Mouse (Mus musculus) lung, embryonic 15.5 days (tissue): ENCODE results near the gene Prtg. TPM values are rescaled to one million over a fixed set of nuclear protein-coding genes. Genes with fewer than 3 reads are reported as not detected.

ENCODE experiments used
- ATAC-seq: fragments of 200-750 bp; cut with Nextera tagmentation; 2 replicates; pipeline ENCODE4 v1.8.0; 2017; ENCODE audit warnings: moderate number of reproducible peaks, borderline replicate concordance; ENCODE audit not compliant: low FRiP score, low TSS enrichment; ENCODE audit errors: extremely low read depth
- H3K27ac ChIP-seq: fragments of 300-500 bp; sonication (generic); 2 replicates; pipeline ENCODE4 v1.5.1; 2015; ENCODE audit warnings: moderate library complexity, mild to moderate bottlenecking, inconsistent platforms
- H3K27me3 ChIP-seq: fragments of 300-500 bp; sonication (generic); 2 replicates; pipeline ENCODE4 v1.6.1; 2015; ENCODE audit warnings: inconsistent platforms
- H3K36me3 ChIP-seq: fragments of 300-500 bp; sonication (generic); 2 replicates; pipeline ENCODE4 v1.6.1; 2015; ENCODE audit warnings: inconsistent platforms
- H3K4me1 ChIP-seq: fragments of 300-500 bp; sonication (generic); 2 replicates; pipeline ENCODE4 v1.6.1; 2015; ENCODE audit warnings: inconsistent platforms
- H3K4me2 ChIP-seq: fragments of 300-500 bp; sonication (generic); 2 replicates; pipeline ENCODE4 v1.6.1; 2015; ENCODE audit warnings: inconsistent platforms, mild to moderate bottlenecking, moderate library complexity
- H3K4me3 ChIP-seq: fragments of 300-500 bp; sonication (generic); 2 replicates; pipeline ENCODE4 v1.5.1; 2015; ENCODE audit warnings: mild to moderate bottlenecking, inconsistent platforms
- H3K9ac ChIP-seq: fragments of 300-500 bp; sonication (generic); 2 replicates; pipeline ENCODE4 v1.6.1; 2015; ENCODE audit warnings: inconsistent platforms
- H3K9me3 ChIP-seq: fragments of 300-500 bp; sonication (generic); 2 replicates; pipeline ENCODE4 v1.6.1; 2016; ENCODE audit warnings: inconsistent platforms
- WGBS: fragments of 180-500 bp; shearing (Covaris S2); methylation state at CpG from one replicate; pipeline ENCODE4 v1.1.7; 2015; 5-methylcytosine and 5-hydroxymethylcytosine counted together
- polyA plus RNA-seq: library from polyadenylated mRNA; unstranded; fragments of >200 nt; fragmentation: Nextera tagmentation; extraction: Ambion mirVana; gene quantifications from 2 replicates; pipeline ENCODE4 v1.2.1, GENCODE M21; 2015

Gene Prtg
- polyA plus RNA-seq, 1 experiment from 2014 or later, result 0.50 TPM

DNA sequence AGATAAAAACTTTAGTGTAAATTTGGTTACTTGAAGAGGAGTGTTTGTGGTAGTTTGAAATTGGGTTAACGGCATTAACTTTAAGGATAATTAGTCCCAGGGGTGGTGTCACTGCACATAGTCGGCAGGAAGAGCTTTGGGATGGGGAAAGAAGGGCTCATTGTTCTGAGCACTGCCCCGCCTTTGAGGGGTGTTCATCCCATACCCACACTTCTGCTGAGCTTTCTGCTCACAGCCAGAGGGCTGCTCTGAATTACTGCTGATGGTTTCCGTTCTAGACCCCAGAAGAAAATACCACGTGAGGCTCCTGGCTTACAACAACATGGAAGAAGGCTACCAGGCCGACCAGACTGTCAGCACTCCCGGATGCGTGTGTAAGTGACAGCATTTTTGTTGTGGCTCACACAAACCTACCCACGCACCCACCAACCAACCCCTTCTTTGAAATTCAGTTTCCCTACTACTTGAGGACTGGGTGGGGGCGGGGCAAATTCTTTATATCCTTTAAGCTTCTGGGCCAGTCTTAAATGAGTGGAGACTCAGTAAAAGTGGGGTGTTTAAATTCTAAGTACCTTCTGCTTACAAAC is 83.9 kb downstream of the Prtg start:
- Histone ChIP-seq H3K4me1 (no peaks in the 10 kb centered on the region), H3K27ac (no peak overlapping the region), H3K4me3 (no peak overlapping the region), H3K4me2 (no peak overlapping the region), H3K27me3 (no peaks in the 10 kb centered on the region), H3K36me3 (no peaks in the 10 kb centered on the region), H3K9me3 (no peaks in the 10 kb centered on the region), H3K9ac (no peak overlapping the region)
- no peak for ATAC-seq
- WGBS, result 77% methylated on average over 10 of the region's 10 CpGs

DNA sequence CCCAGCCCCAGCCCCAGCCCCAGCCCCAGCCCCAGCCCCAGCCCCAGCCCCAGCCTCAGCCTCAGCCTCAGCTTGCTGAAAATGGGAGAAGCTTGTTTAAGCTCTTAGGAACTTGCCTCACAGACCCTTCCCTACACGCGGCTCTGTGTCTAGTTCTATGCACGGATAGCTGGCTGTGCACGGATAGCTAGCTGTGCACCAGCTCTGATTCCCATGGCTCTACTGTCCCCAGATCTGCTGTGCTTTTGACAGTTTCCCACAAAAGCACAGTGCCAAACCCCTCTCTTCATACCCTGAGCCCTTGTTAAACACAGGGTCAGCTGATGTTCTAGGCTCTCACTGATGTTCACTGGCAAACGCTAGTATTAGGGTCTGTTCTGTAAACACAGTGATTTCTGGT is 86.1 kb downstream of the Prtg start:
- 92% methylated on average over 5 of the region's 5 CpGs for WGBS
- Histone ChIP-seq H3K27me3 (no peaks in the 10 kb centered on the region), H3K36me3 (no peaks in the 10 kb centered on the region), H3K4me3 (no peak overlapping the region), H3K9me3 (no peaks in the 10 kb centered on the region), H3K9ac (no peak overlapping the region), H3K4me1 (no peaks in the 10 kb centered on the region), H3K4me2 (no peak overlapping the region), H3K27ac (no peak overlapping the region)
- no peak for ATAC-seq

DNA sequence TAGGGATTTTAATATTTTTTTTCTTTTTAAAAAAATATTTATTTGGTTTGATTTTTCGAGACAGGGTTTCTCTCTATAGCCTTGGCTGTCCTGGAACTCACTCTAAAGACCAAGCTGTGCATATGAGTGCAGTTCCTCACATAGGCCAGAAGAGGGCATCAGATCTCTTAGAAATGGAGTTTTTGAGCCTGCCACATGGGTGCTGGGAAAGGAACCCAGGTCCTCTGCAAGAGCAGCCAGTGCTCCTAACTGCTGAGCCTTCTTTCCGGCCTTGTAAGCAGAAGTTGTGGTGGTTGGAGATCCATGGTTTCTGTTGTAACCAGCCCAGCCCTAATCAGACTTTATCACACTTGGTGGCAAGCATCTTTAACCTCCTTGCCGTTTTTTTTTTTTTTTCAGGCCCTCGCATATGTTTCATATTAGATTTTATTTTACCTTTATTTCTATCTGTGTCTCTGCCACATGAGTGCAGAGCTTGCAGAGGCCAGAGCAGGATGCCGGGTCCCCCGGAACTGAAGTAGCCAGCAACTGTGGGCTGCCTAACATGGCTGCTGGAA is 88.2 kb downstream of the Prtg start:
- ATAC-seq, result no peak
- no peak overlapping the region for H3K4me3 ChIP-seq
- no peaks in the 10 kb centered on the region for H3K4me1 ChIP-seq
- no peak overlapping the region for H3K4me2 ChIP-seq
- no peak overlapping the region for H3K9ac ChIP-seq
- no peaks in the 10 kb centered on the region for H3K36me3 ChIP-seq
- no peaks in the 10 kb centered on the region for H3K27me3 ChIP-seq
- no peak overlapping the region for H3K27ac ChIP-seq
- H3K9me3 ChIP-seq, result no peaks in the 10 kb centered on the region
- 94% methylated on average over 6 of the region's 6 CpGs for WGBS

DNA sequence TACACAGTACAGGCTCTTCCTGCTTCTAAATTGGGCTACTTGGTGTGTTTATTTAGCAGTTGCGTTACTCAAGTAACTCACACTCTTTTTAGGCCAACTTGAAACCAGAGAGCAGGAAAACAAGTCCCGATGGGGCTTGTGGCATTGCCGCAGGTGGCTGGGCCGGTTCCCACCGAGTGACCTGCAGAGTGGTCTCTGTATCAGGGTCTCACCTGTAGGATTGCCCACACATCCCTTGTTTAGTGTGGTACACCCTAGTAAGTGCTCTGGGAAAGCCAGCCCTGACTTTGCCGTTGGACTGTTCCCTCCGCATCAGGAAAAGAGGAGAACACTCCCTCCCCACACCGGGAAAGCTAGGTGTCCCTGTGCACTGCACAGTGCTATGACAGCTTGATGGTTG is 95.4 kb downstream of the Prtg start:
- H3K4me2 ChIP-seq, result no peak overlapping the region
- no peak overlapping the region for H3K27ac ChIP-seq
- H3K9me3 ChIP-seq, result no peaks in the 10 kb centered on the region
- no peak for ATAC-seq
- no peak overlapping the region for H3K4me3 ChIP-seq
- H3K36me3 ChIP-seq, result no peaks in the 10 kb centered on the region
- H3K4me1 ChIP-seq, result no peaks in the 10 kb centered on the region
- WGBS, result 71% methylated on average over 8 of the region's 8 CpGs
- no peak overlapping the region for H3K9ac ChIP-seq
- no peaks in the 10 kb centered on the region for H3K27me3 ChIP-seq

DNA sequence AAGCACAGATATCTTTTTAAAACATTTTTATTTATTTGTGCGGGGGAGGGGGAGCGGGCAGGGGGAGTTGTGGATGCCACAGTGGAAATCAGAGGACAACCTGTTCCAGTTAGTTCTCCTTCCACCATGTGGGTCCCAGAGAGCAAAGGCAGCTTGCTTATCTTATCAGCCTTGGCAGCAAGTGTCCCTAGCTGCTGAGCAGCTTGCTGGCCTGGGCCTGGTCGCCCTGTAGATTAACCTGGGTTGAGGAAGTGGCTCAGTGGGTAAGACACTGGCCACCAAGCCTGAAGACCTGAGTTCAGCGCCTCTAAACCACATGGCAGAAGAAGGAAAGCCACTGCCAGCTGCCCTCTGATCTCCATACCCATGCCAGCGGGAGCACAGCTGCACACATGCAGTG is 95.9 kb downstream of the Prtg start:
- H3K9ac ChIP-seq, result no peak overlapping the region
- H3K36me3 ChIP-seq, result no peaks in the 10 kb centered on the region
- H3K4me2 ChIP-seq, result no peak overlapping the region
- no peak for ATAC-seq
- no peaks in the 10 kb centered on the region for H3K4me1 ChIP-seq
- H3K27me3 ChIP-seq, result no peaks in the 10 kb centered on the region
- WGBS, result 86% methylated on average over 5 of the region's 5 CpGs
- no peak overlapping the region for H3K27ac ChIP-seq
- H3K9me3 ChIP-seq, result no peaks in the 10 kb centered on the region
- no peak overlapping the region for H3K4me3 ChIP-seq

DNA sequence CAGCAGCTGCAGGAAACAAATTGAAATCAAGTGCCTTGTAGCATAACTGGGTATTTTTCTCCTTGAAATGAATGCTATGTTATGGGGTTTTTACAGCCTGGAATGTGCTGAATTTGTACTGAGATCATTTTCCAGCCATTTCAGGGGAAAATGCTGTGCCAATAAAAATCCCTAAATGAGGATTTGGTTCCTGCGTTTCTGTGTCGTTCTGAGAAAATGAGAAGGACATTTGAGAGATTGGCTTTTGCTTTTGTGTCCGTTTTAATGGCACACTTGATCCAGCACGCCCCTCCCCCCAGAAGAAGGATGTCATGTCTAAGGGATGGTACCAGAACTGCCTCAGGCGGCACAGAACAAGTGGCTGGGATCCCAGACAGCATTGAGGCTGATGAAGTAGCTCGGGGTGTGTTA is 100.0 kb downstream of the Prtg start:
- no peak overlapping the region for H3K9ac ChIP-seq
- no peaks in the 10 kb centered on the region for H3K9me3 ChIP-seq
- no peaks in the 10 kb centered on the region for H3K27me3 ChIP-seq
- H3K4me3 ChIP-seq, result no peak overlapping the region
- H3K36me3 ChIP-seq, result no peaks in the 10 kb centered on the region
- H3K4me1 ChIP-seq, result no peaks in the 10 kb centered on the region
- 70% methylated on average over 6 of the region's 6 CpGs for WGBS
- no peak overlapping the region for H3K4me2 ChIP-seq
- ATAC-seq, result no peak
- no peak overlapping the region for H3K27ac ChIP-seq

DNA sequence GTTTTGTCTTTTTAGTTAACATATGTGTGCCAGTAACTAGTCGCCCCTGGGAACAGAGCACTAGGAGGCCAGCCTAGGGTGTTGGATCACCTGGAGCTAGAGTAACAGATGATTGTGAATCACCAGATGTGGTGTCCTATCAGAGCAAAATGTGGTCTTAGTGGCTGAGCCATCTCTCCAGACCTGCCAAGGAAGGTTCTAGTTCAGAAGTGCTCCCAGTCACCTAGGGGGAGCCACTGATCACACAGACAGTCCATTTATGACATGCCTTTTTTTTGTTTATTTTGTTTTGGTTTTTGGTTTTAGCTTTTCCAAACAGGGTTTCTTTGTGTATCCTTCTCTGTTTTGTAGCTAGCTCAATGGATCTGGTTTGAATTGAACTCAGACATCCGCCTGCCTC is 104.7 kb downstream of the Prtg start:
- WGBS, result 94% methylated on average over 2 of the region's 2 CpGs
- no peak overlapping the region for H3K27ac ChIP-seq

DNA sequence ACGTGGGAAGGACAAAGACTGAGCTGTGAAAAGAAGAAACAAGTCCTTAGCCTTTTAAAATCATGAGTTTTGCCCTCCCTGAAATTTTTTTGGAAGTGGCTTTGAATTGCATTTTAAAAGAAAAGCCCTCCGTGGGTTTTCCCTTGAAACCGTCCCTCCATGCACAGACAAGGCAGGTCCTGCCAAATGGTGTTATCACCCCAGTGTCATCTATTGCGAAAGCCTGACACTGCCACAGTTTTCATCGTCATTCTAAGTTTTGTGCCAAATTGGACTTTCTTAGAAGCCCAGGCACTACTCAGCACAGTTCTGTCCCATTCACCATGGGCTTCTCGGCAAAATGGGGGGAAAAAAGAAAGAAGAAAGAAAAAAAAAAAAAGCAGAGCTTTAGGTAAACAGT is 106.9 kb downstream of the Prtg start:
- WGBS, result 31% methylated on average over 6 of the region's 6 CpGs
- H3K36me3 ChIP-seq, result no peaks in the 10 kb centered on the region
- H3K9ac ChIP-seq, result no peak overlapping the region
- H3K27me3 ChIP-seq, result no peaks in the 10 kb centered on the region
- H3K4me2 ChIP-seq, result peak overlapping the region; percentile 42
- no peak overlapping the region for H3K27ac ChIP-seq
- peaks cover 6% of the 10 kb centered on the region for H3K4me1 ChIP-seq
- ATAC-seq, result peak; percentile 49; the same call in 1 of the 2 replicates
- no peaks in the 10 kb centered on the region for H3K9me3 ChIP-seq
- peak overlapping the region; percentile 19 for H3K4me3 ChIP-seq

More for the DNA sequence above, 104.7 kb downstream of the Prtg start:
- Histone ChIP-seq H3K36me3 (no peaks in the 10 kb centered on the region), H3K9ac (no peak overlapping the region), H3K27me3 (no peaks in the 10 kb centered on the region), H3K9me3 (no peaks in the 10 kb centered on the region), H3K4me2 (no peak overlapping the region), H3K4me3 (no peak overlapping the region), H3K4me1 (peaks cover 6% of the 10 kb centered on the region)
- ATAC-seq, result no peak

DNA sequence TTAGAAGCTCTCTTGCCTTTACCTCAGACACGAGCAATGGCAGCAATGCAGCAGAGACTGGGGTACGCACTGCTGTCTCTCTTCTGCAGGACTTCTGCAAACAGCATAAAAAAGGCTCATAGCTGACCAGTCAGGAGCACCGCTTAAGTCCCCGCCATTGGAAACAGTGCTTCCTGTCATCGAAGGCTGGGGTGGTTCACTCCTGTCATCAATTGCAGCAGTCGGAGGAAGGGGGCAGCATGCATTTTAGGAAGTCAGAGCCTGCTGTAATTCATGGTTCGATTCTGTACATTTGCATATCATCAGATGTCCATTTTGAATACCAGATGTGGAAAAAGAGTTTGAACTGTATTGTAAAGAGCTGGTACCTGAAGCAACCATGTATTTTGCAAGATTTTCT is 109.1 kb downstream of the Prtg start:
- 60% methylated on average over 7 of the region's 7 CpGs for WGBS
- H3K9ac ChIP-seq, result no peak overlapping the region
- H3K4me1 ChIP-seq, result peaks cover 6% of the 10 kb centered on the region
- H3K27me3 ChIP-seq, result no peaks in the 10 kb centered on the region
- H3K9me3 ChIP-seq, result no peaks in the 10 kb centered on the region
- ATAC-seq, result no peak
- no peak overlapping the region for H3K27ac ChIP-seq
- H3K4me3 ChIP-seq, result no peak overlapping the region
- H3K36me3 ChIP-seq, result no peaks in the 10 kb centered on the region
- no peak overlapping the region for H3K4me2 ChIP-seq

DNA sequence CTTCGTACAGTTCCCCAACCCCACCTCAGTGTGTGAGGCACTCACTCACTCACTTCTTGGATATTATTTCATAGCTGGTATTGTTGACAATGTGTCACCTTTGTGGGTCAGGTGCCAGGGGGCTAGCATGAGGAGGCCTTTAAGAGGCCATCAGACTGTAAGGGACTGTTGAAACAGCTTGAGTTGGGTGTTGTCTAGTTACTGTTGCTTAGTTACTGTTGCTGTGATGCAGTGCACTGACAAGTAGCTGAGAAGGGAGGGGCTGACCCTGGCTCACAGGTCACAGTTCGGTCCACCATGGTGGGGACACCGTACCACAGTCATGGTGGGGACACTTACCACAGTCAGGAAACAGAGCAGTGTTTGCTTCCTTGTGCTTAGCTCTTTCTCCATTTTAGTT is 116.4 kb downstream of the Prtg start:
- no peak for ATAC-seq
- WGBS, result 81% methylated on average over 3 of the region's 3 CpGs
- peaks cover 15% of the 10 kb centered on the region for H3K4me1 ChIP-seq
- no peak overlapping the region for H3K27ac ChIP-seq
- H3K4me2 ChIP-seq, result no peak overlapping the region
- no peaks in the 10 kb centered on the region for H3K36me3 ChIP-seq
- H3K9ac ChIP-seq, result no peak overlapping the region
- no peak overlapping the region for H3K4me3 ChIP-seq
- 0 out of 2 replicates have a peak, but pooled peaks cover 4% of the 10 kb centered on the region for H3K27me3 ChIP-seq
- H3K9me3 ChIP-seq, result no peaks in the 10 kb centered on the region

DNA sequence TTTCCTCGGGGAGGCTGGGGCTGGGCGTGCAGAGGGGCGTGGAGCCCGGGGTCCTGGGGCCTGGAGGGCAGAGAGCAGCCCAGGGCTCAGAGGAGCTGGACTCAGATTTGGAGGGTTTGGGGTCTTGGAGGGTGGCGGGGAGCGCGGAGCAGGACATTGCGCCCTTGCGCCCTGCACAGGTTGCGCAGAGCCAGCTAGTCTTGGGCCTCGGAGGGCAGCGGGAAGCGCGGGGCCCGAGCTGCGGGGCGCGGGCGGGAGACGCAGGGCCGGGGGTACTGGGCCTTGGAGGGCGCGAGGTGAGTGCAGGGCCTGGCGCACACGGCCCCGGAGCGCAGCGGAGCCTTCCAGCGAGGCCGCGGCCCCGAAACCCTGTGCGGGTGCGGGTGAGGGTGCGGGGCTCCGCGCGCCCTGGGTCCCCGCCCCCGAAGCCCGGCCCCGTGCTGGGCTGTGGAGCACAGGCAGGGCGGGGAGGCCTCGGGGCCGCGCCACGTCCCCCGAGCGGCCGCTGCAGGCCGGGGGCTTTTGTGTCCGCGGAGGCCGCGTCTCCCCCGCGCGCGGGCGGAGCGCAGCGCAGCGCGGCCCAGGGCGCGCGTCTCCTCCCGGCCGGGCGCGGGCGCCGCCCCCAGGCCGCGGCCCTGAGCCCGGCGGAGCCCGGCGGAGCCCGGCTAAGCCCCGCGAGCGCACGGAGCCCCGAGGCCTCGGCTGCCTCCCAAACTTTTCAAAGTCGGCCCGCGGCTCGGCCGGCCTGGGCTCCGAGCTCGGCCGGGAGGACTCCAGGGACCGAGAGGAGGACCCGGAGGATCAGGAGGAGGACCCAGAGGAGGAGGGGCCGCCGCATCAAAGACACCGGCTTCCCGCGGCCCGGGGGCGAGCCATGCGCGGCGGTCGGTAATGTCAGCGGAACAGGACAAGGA is 118.6 kb downstream of the Prtg start, which contains the start of gene Pygo1:
TSS of gene Pygo1 (plus strand) at position 625 of the 914 bp plus-strand sequence.
- Histone ChIP-seq H3K4me2 (peak within 1 kb of the TSS; percentile 91), H3K9me3 (no peaks in the 10 kb centered on the region), H3K27ac (peak within 1 kb of the TSS; percentile 87), H3K36me3 (no peaks in the 10 kb centered on the region), H3K4me3 (peak within 1 kb of the TSS; percentile 85), H3K27me3 (0 out of 2 replicates have a peak, but pooled peaks cover 4% of the 10 kb centered on the region), H3K9ac (peak within 1 kb of the TSS; percentile 87), H3K4me1 (peaks cover 15% of the 10 kb centered on the region)
- peak; percentile 80 for ATAC-seq
- WGBS, result under 1% methylated on average over 97 of the region's 108 CpGs

DNA sequence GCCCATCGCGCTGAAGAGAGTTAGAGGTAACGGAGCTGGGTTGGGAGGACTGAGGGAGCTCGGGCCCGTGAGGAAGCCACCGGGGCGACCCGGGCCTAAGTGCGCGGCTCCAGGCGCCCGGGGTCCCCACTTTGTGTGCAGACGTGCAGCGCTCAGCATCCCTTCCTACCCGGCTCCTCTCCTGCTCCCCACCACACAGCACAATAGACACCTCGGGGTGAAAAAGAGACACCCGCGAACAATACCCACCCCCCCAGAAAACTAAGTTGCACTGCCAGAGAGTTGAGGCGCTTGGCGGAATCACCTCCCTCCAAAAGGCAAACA is 119.2 kb downstream of the Prtg start:
- H3K9me3 ChIP-seq, result no peaks in the 10 kb centered on the region
- H3K4me2 ChIP-seq, result peak overlapping the region; percentile 91
- H3K4me3 ChIP-seq, result peak overlapping the region; percentile 85
- WGBS, result under 1% methylated on average over 20 of the region's 20 CpGs
- no peaks in the 10 kb centered on the region for H3K36me3 ChIP-seq
- no peak; the same call in 1 of the 2 replicates for ATAC-seq
- H3K4me1 ChIP-seq, result peaks cover 15% of the 10 kb centered on the region
- peak overlapping the region; percentile 87 for H3K9ac ChIP-seq
- H3K27ac ChIP-seq, result peak overlapping the region; percentile 87
- H3K27me3 ChIP-seq, result 0 out of 2 replicates have a peak, but pooled peaks cover 4% of the 10 kb centered on the region
